Mouse (Mus musculus) brain, embryonic 14.5 days (tissue): ENCODE results near the gene Tekt2.

Experiments used
- CTCF ChIP-seq: fragments of 200-500 bp; IDR thresholded peaks from 2 replicates; pipeline ENCODE4 v1.5.1; 2012; ENCODE audit warnings: inconsistent platforms, mild to moderate bottlenecking, moderate library complexity, borderline replicate concordance; ENCODE audit not compliant: insufficient read depth, insufficient read length; ENCODE audit errors: extremely low read depth
- POLR2A ChIP-seq: fragments of 200-500 bp; IDR thresholded peaks from 2 replicates; pipeline ENCODE4 v1.6.1; 2012; ENCODE audit warnings: mild to moderate bottlenecking, inconsistent platforms, borderline replicate concordance; ENCODE audit not compliant: poor library complexity, insufficient read depth, insufficient read length, severe bottlenecking; ENCODE audit errors: extremely low read depth

GRCm38 (mm10) chr4:126321854-126322511, 3.5 kb downstream of the Tekt2 start:
- TF ChIP-seq POLR2A (no peak), CTCF (no peak)
